Mouse (Mus musculus) brain, embryonic 14.5 days (tissue): ENCODE measurements at regions not wholly inside any gene's neighbourhood (a gene's known extent, or its start where the extent isn't known, plus 50 kb on each side); places are given as distances from the start of the nearest gene placed in this dataset.

Source experiments
- CTCF ChIP-seq: fragments of 200-500 bp; IDR thresholded peaks from 2 replicates; pipeline ENCODE4 v1.5.1; 2012; ENCODE audit warnings: inconsistent platforms, mild to moderate bottlenecking, moderate library complexity, borderline replicate concordance; ENCODE audit not compliant: insufficient read depth, insufficient read length; ENCODE audit errors: extremely low read depth
- POLR2A ChIP-seq: fragments of 200-500 bp; IDR thresholded peaks from 2 replicates; pipeline ENCODE4 v1.6.1; 2012; ENCODE audit warnings: mild to moderate bottlenecking, inconsistent platforms, borderline replicate concordance; ENCODE audit not compliant: poor library complexity, insufficient read depth, insufficient read length, severe bottlenecking; ENCODE audit errors: extremely low read depth

- TF ChIP-seq CTCF, result no peak
- no peak for TF ChIP-seq POLR2A
Measured at GRCm38 (mm10) chr2:117988396-117989173, 123.1 kb upstream of the Thbs1 start.
